Mouse (Mus musculus) layer of hippocampus, adult 9-11 months (tissue): ENCODE results near the gene Smg6.

Source experiments
- DNase-seq: peaks from one replicate; pipeline ENCODE4 v3.0.0; 2022

Smg6 gene

GRCm38 (mm10) chr11:75150346-75150745, 224.7 kb downstream of the Smg6 start:
- no peak for DNase-seq

- DNase-seq, result no peak
Observed at GRCm38 (mm10) chr11:75152603-75153557, 227.3 kb downstream of the Smg6 start.

- DNase-seq, result no peak
Observed at GRCm38 (mm10) chr11:75154053-75154585, 228.5 kb downstream of the Smg6 start.

- no peak for DNase-seq
Observed at GRCm38 (mm10) chr11:75155985-75156384, 230.4 kb downstream of the Smg6 start.

GRCm38 (mm10) chr11:75156416-75156815, 230.8 kb downstream of the Smg6 start:
- no peak for DNase-seq

GRCm38 (mm10) chr11:75157037-75157436, 231.4 kb downstream of the Smg6 start:
- no peak for DNase-seq

GRCm38 (mm10) chr11:75157901-75158300, 232.3 kb downstream of the Smg6 start:
- DNase-seq, result no peak

GRCm38 (mm10) chr11:75158432-75158831, 232.8 kb downstream of the Smg6 start:
- DNase-seq, result no peak

GRCm38 (mm10) chr11:75159564-75159963, 233.9 kb downstream of the Smg6 start:
- DNase-seq, result no peak

GRCm38 (mm10) chr11:75160954-75161353, 235.3 kb downstream of the Smg6 start:
- no peak for DNase-seq

- DNase-seq, result no peak
Observed at GRCm38 (mm10) chr11:75161417-75162008, 235.9 kb downstream of the Smg6 start.

GRCm38 (mm10) chr11:75162591-75163080, 237.0 kb downstream of the Smg6 start:
- DNase-seq, result no peak

- DNase-seq, result no peak
Observed at GRCm38 (mm10) chr11:75163379-75163778, 237.8 kb downstream of the Smg6 start.

- no peak for DNase-seq
Observed at GRCm38 (mm10) chr11:75164051-75164450, 238.4 kb downstream of the Smg6 start.

- DNase-seq, result no peak
Observed at GRCm38 (mm10) chr11:75164750-75165149, 239.1 kb downstream of the Smg6 start.

GRCm38 (mm10) chr11:75165441-75166192, 240.0 kb downstream of the Smg6 start:
- peak; percentile 63 for DNase-seq

- DNase-seq, result no peak
Observed at GRCm38 (mm10) chr11:75166193-75166842, 240.7 kb downstream of the Smg6 start.

- DNase-seq, result no peak
Observed at GRCm38 (mm10) chr11:75166861-75167642, 241.4 kb downstream of the Smg6 start.

- no peak for DNase-seq
Observed at GRCm38 (mm10) chr11:75167643-75168589, 242.3 kb downstream of the Smg6 start.
